Mouse (Mus musculus) midbrain, embryonic 14.5 days (tissue): Measurements from ENCODE around the gene Prkn. TPM values are rescaled to one million over a fixed set of nuclear protein-coding genes. Genes with fewer than 3 reads are reported as not detected.

Experiments
- ATAC-seq: fragments of 200-750 bp; cut with Nextera tagmentation; 2 replicates; pipeline ENCODE4 v1.8.0; 2017; ENCODE audit warnings: moderate number of reproducible peaks, moderate library complexity; ENCODE audit not compliant: low FRiP score, low TSS enrichment
- DNase-seq: peaks from one replicate; pipeline ENCODE4 v3.0.0-alpha.2; 2015
- H3K27ac ChIP-seq: fragments of 300-500 bp; sonication (generic); replicated peaks from 2 replicates; pipeline ENCODE4 v1.5.1; 2014; ENCODE audit warnings: mild to moderate bottlenecking, low read depth, low read length, moderate library complexity
- H3K27me3 ChIP-seq: fragments of 300-500 bp; sonication (generic); 2 replicates; pipeline ENCODE4 v1.6.1; 2014; ENCODE audit warnings: low read length, control low read depth, mixed read lengths; ENCODE audit not compliant: control insufficient read depth, insufficient read depth
- H3K36me3 ChIP-seq: fragments of 300-500 bp; sonication (generic); 2 replicates; pipeline ENCODE4 v1.6.1; 2014; ENCODE audit warnings: low read length, control low read depth; ENCODE audit not compliant: control insufficient read depth, insufficient read depth
- H3K4me1 ChIP-seq: fragments of 300-500 bp; sonication (generic); 2 replicates; pipeline ENCODE4 v1.6.1; 2014; ENCODE audit warnings: mild to moderate bottlenecking, antibody characterized with exemption, low read length, control low read depth; ENCODE audit not compliant: control insufficient read depth, insufficient read depth
- H3K4me2 ChIP-seq: fragments of 300-500 bp; sonication (generic); 2 replicates; pipeline ENCODE4 v1.6.1; 2014; ENCODE audit warnings: mild to moderate bottlenecking, low read length, moderate library complexity
- H3K4me3 ChIP-seq: fragments of 300-500 bp; sonication (generic); replicated peaks from 2 replicates; pipeline ENCODE4 v1.5.1; 2014; ENCODE audit warnings: low read depth, low read length
- H3K9ac ChIP-seq: fragments of 300-500 bp; sonication (generic); replicated peaks from 2 replicates; pipeline ENCODE4 v1.6.1; 2014; ENCODE audit warnings: mild to moderate bottlenecking, low read length, moderate library complexity
- H3K9me3 ChIP-seq: fragments of 300-500 bp; sonication (generic); 2 replicates; pipeline ENCODE4 v1.6.1; 2016; ENCODE audit warnings: low read length, control low read depth, mixed read lengths; ENCODE audit not compliant: control insufficient read depth
- WGBS: fragments of 180-500 bp; shearing (Covaris S2); extraction: QIAGEN DNeasy Blood & Tissue Kit; methylation state at CpG from one replicate; pipeline ENCODE4 v1.1.7; 2014; 5-methylcytosine and 5-hydroxymethylcytosine counted together
- polyA plus RNA-seq: library from polyadenylated mRNA; unstranded; fragments of >200 nt; fragmentation: Nextera tagmentation; extraction: Ambion mirVana; gene quantifications from 2 replicates; pipeline ENCODE4 v1.2.1, GENCODE M21; 2014

Prkn gene
- polyA plus RNA-seq, 1 experiment from 2014 or later = 4.4 TPM

- no peak overlapping the region for H3K27ac ChIP-seq
- 74% methylated on average over 10 of the region's 10 CpGs for WGBS
- no peaks in the 10 kb centered on the region for H3K9me3 ChIP-seq
- ATAC-seq (no peak), DNase-seq (no peak)
- H3K4me1 ChIP-seq = no peaks in the 10 kb centered on the region
- no peak overlapping the region for H3K9ac ChIP-seq
- H3K36me3 ChIP-seq = no peaks in the 10 kb centered on the region
- no peak overlapping the region for H3K4me3 ChIP-seq
- no peaks in the 10 kb centered on the region for H3K27me3 ChIP-seq
- H3K4me2 ChIP-seq = no peak overlapping the region
These were observed 1014.4 kb downstream of the Prkn start for GRCm38 (mm10) chr17:11854571-11854970.

- ATAC-seq = no peak
- H3K4me3 ChIP-seq = no peak overlapping the region
- H3K27me3 ChIP-seq = no peaks in the 10 kb centered on the region
- H3K36me3 ChIP-seq = no peaks in the 10 kb centered on the region
- 87% methylated on average over 7 of the region's 7 CpGs for WGBS
- H3K27ac ChIP-seq = no peak overlapping the region
- no peak for DNase-seq
- no peaks in the 10 kb centered on the region for H3K9me3 ChIP-seq
- H3K4me2 ChIP-seq = no peak overlapping the region
- H3K4me1 ChIP-seq = no peaks in the 10 kb centered on the region
- H3K9ac ChIP-seq = no peak overlapping the region
These were observed 1018.7 kb downstream of the Prkn start for GRCm38 (mm10) chr17:11858772-11859405.

GRCm38 (mm10) chr17:11861178-11861577, 1021.0 kb downstream of the Prkn start:
- no peak for DNase-seq
- Histone ChIP-seq H3K4me3 (no peak overlapping the region), H3K4me2 (no peak overlapping the region), H3K27ac (no peak overlapping the region), H3K4me1 (no peaks in the 10 kb centered on the region), H3K27me3 (no peaks in the 10 kb centered on the region), H3K36me3 (no peaks in the 10 kb centered on the region), H3K9me3 (no peaks in the 10 kb centered on the region), H3K9ac (no peak overlapping the region)
- ATAC-seq = no peak
- whole genome bisulfite sequencing = 88% methylated on average over 6 of the region's 6 CpGs

GRCm38 (mm10) chr17:11862360-11862759, 1022.2 kb downstream of the Prkn start:
- no peak overlapping the region for H3K9ac ChIP-seq
- H3K27ac ChIP-seq = no peak overlapping the region
- no peaks in the 10 kb centered on the region for H3K9me3 ChIP-seq
- H3K36me3 ChIP-seq = no peaks in the 10 kb centered on the region
- ATAC-seq (no peak), DNase-seq (no peak)
- WGBS = 90% methylated on average over 2 of the region's 2 CpGs
- H3K4me3 ChIP-seq = no peak overlapping the region
- H3K27me3 ChIP-seq = no peaks in the 10 kb centered on the region
- no peak overlapping the region for H3K4me2 ChIP-seq
- no peaks in the 10 kb centered on the region for H3K4me1 ChIP-seq

GRCm38 (mm10) chr17:11863017-11863416, 1022.8 kb downstream of the Prkn start:
- Histone ChIP-seq H3K4me3 (no peak overlapping the region), H3K36me3 (no peaks in the 10 kb centered on the region), H3K9me3 (no peaks in the 10 kb centered on the region), H3K9ac (no peak overlapping the region), H3K4me1 (no peaks in the 10 kb centered on the region), H3K27me3 (no peaks in the 10 kb centered on the region), H3K27ac (no peak overlapping the region), H3K4me2 (no peak overlapping the region)
- ATAC-seq (no peak), DNase-seq (no peak)
- WGBS = 85% methylated on average over 11 of the region's 11 CpGs

- Histone ChIP-seq H3K4me2 (no peak overlapping the region), H3K9ac (no peak overlapping the region), H3K4me3 (no peak overlapping the region), H3K4me1 (no peaks in the 10 kb centered on the region; the same call in 1 of the 2 replicates), H3K9me3 (no peaks in the 10 kb centered on the region), H3K27ac (no peak overlapping the region), H3K36me3 (no peaks in the 10 kb centered on the region), H3K27me3 (no peaks in the 10 kb centered on the region)
- DNase-seq (no peak), ATAC-seq (no peak)
- WGBS = 87% methylated on average over 3 of the region's 3 CpGs
These were observed 1026.0 kb downstream of the Prkn start for GRCm38 (mm10) chr17:11866231-11866630.

- 86% methylated on average over 13 of the region's 13 CpGs for WGBS
- H3K4me2 ChIP-seq = no peak overlapping the region
- no peak for ATAC-seq
- DNase-seq = no peak
- H3K36me3 ChIP-seq = no peaks in the 10 kb centered on the region
- no peaks in the 10 kb centered on the region; the same call in 1 of the 2 replicates for H3K4me1 ChIP-seq
- no peaks in the 10 kb centered on the region for H3K9me3 ChIP-seq
- no peak overlapping the region for H3K27ac ChIP-seq
- no peak overlapping the region for H3K9ac ChIP-seq
- H3K27me3 ChIP-seq = no peaks in the 10 kb centered on the region
- H3K4me3 ChIP-seq = no peak overlapping the region
These were observed 1027.3 kb downstream of the Prkn start for GRCm38 (mm10) chr17:11867334-11868095.

- H3K27ac ChIP-seq = no peak overlapping the region
- no peak overlapping the region for H3K9ac ChIP-seq
- H3K4me2 ChIP-seq = no peak overlapping the region
- WGBS = 92% methylated on average over 10 of the region's 10 CpGs
- DNase-seq (no peak), ATAC-seq (no peak)
- H3K36me3 ChIP-seq = no peaks in the 10 kb centered on the region
- no peaks in the 10 kb centered on the region for H3K27me3 ChIP-seq
- H3K4me3 ChIP-seq = no peak overlapping the region
- no peaks in the 10 kb centered on the region for H3K9me3 ChIP-seq
- H3K4me1 ChIP-seq = no peaks in the 10 kb centered on the region; the same call in 1 of the 2 replicates
These were observed 1030.4 kb downstream of the Prkn start for GRCm38 (mm10) chr17:11870546-11870945.

- 86% methylated on average over 2 of the region's 2 CpGs for WGBS
- Histone ChIP-seq H3K4me3 (no peak overlapping the region), H3K9me3 (no peaks in the 10 kb centered on the region), H3K36me3 (no peaks in the 10 kb centered on the region), H3K4me1 (no peaks in the 10 kb centered on the region), H3K4me2 (no peak overlapping the region), H3K27me3 (no peaks in the 10 kb centered on the region), H3K9ac (no peak overlapping the region), H3K27ac (no peak overlapping the region)
- DNase-seq (no peak), ATAC-seq (no peak)
These were observed 1036.1 kb downstream of the Prkn start for GRCm38 (mm10) chr17:11876240-11876639.
